Mouse (Mus musculus) limb, embryonic 11.5 days (tissue): ENCODE results near the gene Dock1. TPM values are rescaled to one million over a fixed set of nuclear protein-coding genes. Genes with fewer than 3 reads are reported as not detected.

Source experiments
- ATAC-seq: fragments of 200-750 bp; cut with Nextera tagmentation; 2 replicates; pipeline ENCODE4 v1.8.0; 2017; ENCODE audit warnings: low read depth; ENCODE audit not compliant: insufficient number of reproducible peaks, low FRiP score, low TSS enrichment
- DNase-seq: peaks from one replicate; pipeline ENCODE4 v3.0.0-alpha.2; 2015; ENCODE audit warnings: low spot score
- H3K27ac ChIP-seq: fragments of 300-500 bp; sonication (generic); replicated peaks from 2 replicates; pipeline ENCODE4 v1.5.1; 2014; ENCODE audit warnings: low read depth, mild to moderate bottlenecking, low read length
- H3K27me3 ChIP-seq: fragments of 300-500 bp; sonication (generic); 2 replicates; pipeline ENCODE4 v1.6.1; 2014; ENCODE audit warnings: mild to moderate bottlenecking, low read length, mixed read lengths; ENCODE audit not compliant: control insufficient read depth, insufficient read depth
- H3K36me3 ChIP-seq: fragments of 300-500 bp; sonication (generic); 2 replicates; pipeline ENCODE4 v1.6.1; 2014; ENCODE audit warnings: mild to moderate bottlenecking, low read length, moderate library complexity, mixed read lengths; ENCODE audit not compliant: control insufficient read depth, insufficient read depth
- H3K4me1 ChIP-seq: fragments of 300-500 bp; sonication (generic); 2 replicates; pipeline ENCODE4 v1.6.1; 2014; ENCODE audit warnings: low read length, mixed read lengths; ENCODE audit not compliant: control insufficient read depth, insufficient read depth
- H3K4me2 ChIP-seq: fragments of 300-500 bp; sonication (generic); 2 replicates; pipeline ENCODE4 v1.6.1; 2014; ENCODE audit warnings: low read depth, mild to moderate bottlenecking, moderate library complexity; ENCODE audit not compliant: severe bottlenecking
- H3K4me3 ChIP-seq: fragments of 300-500 bp; sonication (generic); 2 replicates; pipeline ENCODE4 v1.5.1; 2014; ENCODE audit warnings: low read depth, low read length
- H3K9ac ChIP-seq: fragments of 300-500 bp; sonication (generic); 2 replicates; pipeline ENCODE4 v1.6.1; 2014; ENCODE audit warnings: mild to moderate bottlenecking, low read length
- H3K9me3 ChIP-seq: fragments of 300-500 bp; sonication (generic); 2 replicates; pipeline ENCODE4 v1.6.1; 2016; ENCODE audit warnings: low read length; ENCODE audit not compliant: control insufficient read depth
- WGBS: fragments of 180-500 bp; shearing (Covaris S2); extraction: QIAGEN DNeasy Blood & Tissue Kit; methylation state at CpG from one replicate; pipeline ENCODE4 v1.1.7; 2014; 5-methylcytosine and 5-hydroxymethylcytosine counted together
- polyA plus RNA-seq: library from polyadenylated mRNA; unstranded; fragments of >200 nt; fragmentation: Nextera tagmentation; extraction: Ambion mirVana; gene quantifications from 2 replicates; pipeline ENCODE4 v1.2.1, GENCODE M21; 2014

The Dock1 gene
- polyA plus RNA-seq, 1 experiment from 2014 or later, result 42.7 TPM

DNA sequence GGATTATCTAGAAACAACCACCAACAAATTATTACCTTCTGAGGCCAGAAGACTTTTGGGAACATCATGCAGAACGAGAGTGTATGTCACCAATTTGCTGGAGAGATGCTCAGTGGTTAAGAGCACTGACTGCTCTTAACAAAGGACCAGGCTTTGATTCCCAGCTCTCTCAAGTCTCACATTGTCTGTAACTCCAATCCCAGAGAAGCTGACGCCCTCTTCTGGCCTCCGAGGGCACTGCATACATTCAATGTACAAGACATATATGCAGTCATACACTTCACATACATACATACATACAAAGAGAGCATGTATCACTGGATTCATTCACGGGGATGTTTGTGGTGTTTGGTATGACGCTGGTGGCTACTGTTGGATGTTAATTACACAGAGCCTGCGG, 271.4 kb downstream of the Dock1 start:
- Histone ChIP-seq H3K4me1 (peaks cover 5% of the 10 kb centered on the region; the same call in 1 of the 2 replicates), H3K27ac (no peak overlapping the region), H3K9me3 (no peaks in the 10 kb centered on the region), H3K36me3 (no peaks in the 10 kb centered on the region; the same call in 1 of the 2 replicates), H3K9ac (no peak overlapping the region), H3K4me3 (no peak overlapping the region), H3K4me2 (no peak overlapping the region), H3K27me3 (peaks cover 5% of the 10 kb centered on the region)
- DNase-seq (no peak), ATAC-seq (no peak)
- 93% methylated on average over 6 of the region's 6 CpGs for WGBS

DNA sequence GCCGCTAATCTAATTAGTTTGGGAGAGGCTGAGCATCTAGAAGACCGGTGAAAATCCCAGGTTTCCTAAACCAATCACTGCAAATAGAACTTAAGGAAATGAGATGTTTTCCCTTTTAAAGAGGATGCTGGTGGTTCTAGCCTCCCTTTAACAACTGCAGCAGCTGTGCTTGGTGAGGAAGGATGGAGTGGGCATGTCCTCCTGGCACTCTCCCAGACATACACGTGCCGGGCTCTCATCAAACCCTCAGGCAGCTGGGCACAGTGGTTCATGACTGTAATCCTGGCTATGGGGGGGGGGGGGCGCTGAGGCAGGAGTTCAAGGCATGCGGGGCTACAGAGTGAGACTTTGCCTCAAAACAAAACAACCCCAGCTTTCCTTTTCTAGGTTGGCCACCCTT, 272.6 kb downstream of the Dock1 start:
- Histone ChIP-seq H3K27me3 (no peaks in the 10 kb centered on the region), H3K9me3 (no peaks in the 10 kb centered on the region), H3K4me2 (no peak overlapping the region), H3K4me1 (peaks cover 5% of the 10 kb centered on the region; the same call in 1 of the 2 replicates), H3K4me3 (no peak overlapping the region), H3K36me3 (no peaks in the 10 kb centered on the region; the same call in 1 of the 2 replicates), H3K27ac (no peak overlapping the region), H3K9ac (no peak overlapping the region)
- DNase-seq (no peak), ATAC-seq (no peak)
- 75% methylated on average over 6 of the region's 6 CpGs for WGBS

DNA sequence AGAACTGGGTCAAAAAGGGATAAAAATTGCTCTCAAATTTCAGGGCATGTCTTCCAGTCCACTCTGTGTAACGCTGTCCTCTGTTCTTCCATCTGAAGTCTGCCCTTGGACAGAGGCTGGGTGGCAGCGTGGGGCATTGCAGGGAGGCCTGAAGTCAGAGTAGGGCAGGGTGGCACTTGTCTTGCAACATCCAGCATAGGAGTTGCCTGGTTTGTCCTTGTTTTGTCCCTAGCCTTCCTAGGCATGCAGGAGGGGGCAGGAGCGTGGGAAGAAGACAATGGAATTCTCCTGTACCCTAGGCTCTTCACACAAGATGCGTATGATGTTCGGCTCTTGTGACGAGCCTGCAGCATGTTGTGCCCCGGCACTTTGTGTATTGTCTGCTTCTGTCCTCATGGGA, 273.2 kb downstream of the Dock1 start:
- H3K4me1 ChIP-seq, result peaks cover 1% of the 10 kb centered on the region; the same call in 1 of the 2 replicates
- no peak overlapping the region for H3K9ac ChIP-seq
- no peak overlapping the region for H3K4me3 ChIP-seq
- 88% methylated on average over 7 of the region's 7 CpGs for WGBS
- H3K9me3 ChIP-seq, result no peaks in the 10 kb centered on the region
- H3K27ac ChIP-seq, result no peak overlapping the region
- ATAC-seq, result no peak
- H3K27me3 ChIP-seq, result no peaks in the 10 kb centered on the region
- no peaks in the 10 kb centered on the region; the same call in 1 of the 2 replicates for H3K36me3 ChIP-seq
- no peak for DNase-seq
- H3K4me2 ChIP-seq, result no peak overlapping the region

DNA sequence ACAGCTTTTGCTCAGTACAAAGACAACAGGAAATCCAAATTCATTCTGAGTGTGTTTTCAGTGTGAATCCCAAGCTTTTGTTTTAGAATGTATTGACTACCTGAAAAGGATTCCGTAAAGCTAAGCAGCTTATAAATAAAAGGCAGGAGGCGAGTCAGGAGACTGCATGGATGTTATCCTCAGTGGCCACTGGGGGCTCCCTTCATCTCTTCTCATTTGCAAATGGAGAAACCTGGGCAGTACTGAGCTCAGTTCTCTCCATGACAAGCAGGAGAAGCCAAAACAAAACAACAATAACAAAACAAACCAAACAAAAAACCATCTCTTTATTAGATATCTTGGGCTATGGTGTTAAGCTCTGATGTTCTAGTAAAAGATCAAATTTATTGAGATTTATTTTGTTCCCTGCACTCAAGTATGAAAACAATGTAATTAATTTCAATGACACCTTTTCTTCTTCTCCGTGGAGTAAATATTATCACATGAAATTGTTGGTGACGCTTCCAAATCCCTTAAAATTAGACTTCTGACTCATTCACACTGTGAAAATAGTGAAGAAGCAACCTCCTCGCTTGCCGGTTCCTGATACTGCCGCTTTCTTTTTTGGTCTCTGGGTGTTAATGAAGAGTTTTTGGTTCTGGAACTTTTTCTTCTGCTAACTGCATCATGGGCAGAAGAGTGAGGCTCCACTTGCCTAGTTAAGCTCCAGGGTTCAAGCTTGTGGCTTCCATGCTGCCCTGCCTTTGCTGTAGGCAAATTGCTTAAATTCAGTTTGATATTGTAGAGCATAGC, 275.7 kb downstream of the Dock1 start:
- peak; percentile 26 for DNase-seq
- Histone ChIP-seq H3K36me3 (no peaks in the 10 kb centered on the region; the same call in 1 of the 2 replicates), H3K4me2 (no peak overlapping the region), H3K4me1 (no peaks in the 10 kb centered on the region), H3K9ac (no peak overlapping the region), H3K27ac (no peak overlapping the region), H3K4me3 (no peak overlapping the region), H3K9me3 (no peaks in the 10 kb centered on the region), H3K27me3 (no peaks in the 10 kb centered on the region)
- ATAC-seq, result no peak
- 87% methylated on average over 7 of the region's 7 CpGs for WGBS

DNA sequence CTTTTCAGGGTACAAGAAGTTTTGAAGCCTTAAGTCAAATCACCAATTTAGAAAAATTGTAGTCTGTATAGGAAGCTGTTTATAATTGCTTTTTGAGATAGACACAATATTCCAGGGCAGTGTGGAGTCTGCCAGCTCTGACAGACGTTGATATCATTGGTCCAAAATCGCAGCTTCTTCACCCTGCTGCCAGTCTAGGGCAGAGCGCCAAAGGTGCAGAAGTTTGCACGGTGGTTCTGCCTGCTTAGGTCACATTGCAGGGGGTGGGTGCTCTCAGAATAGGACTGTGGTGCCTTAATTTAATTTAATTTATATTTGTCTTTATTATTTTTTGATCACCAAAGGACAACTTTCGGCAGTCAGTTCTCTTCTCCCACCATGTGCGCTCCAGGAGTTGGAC, 288.6 kb downstream of the Dock1 start:
- Histone ChIP-seq H3K27me3 (no peaks in the 10 kb centered on the region), H3K9ac (no peak overlapping the region), H3K4me3 (no peak overlapping the region), H3K27ac (no peak overlapping the region), H3K4me1 (no peaks in the 10 kb centered on the region), H3K4me2 (no peak overlapping the region), H3K9me3 (no peaks in the 10 kb centered on the region), H3K36me3 (no peaks in the 10 kb centered on the region)
- WGBS, result 94% methylated on average over 6 of the region's 6 CpGs
- no peak for ATAC-seq
- DNase-seq, result no peak

DNA sequence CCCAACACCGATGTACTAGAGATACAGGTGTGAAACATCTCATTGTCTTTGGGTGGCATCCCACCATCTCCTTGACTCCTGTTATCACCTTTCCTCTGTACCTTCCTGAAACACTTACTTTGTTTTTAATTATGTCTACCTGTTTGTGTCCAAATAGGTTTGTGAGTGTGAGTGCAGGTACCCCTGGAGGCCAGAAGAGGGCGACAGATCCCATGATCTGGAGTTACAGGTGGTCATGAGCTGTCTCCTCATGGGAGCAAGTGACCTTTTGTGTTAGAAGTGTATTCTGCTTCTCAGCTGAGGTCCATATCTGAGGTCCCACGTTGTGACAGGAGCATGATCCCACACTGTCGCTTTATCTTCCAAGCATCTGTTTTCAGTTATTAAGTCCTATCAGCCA, 290.4 kb downstream of the Dock1 start:
- Histone ChIP-seq H3K36me3 (no peaks in the 10 kb centered on the region), H3K4me3 (no peak overlapping the region), H3K4me2 (no peak overlapping the region), H3K27me3 (no peaks in the 10 kb centered on the region), H3K9ac (no peak overlapping the region), H3K9me3 (no peaks in the 10 kb centered on the region), H3K4me1 (no peaks in the 10 kb centered on the region), H3K27ac (no peak overlapping the region)
- DNase-seq, result peak; percentile 38
- WGBS, result 55% methylated on average over 4 of the region's 4 CpGs
- ATAC-seq, result no peak

DNA sequence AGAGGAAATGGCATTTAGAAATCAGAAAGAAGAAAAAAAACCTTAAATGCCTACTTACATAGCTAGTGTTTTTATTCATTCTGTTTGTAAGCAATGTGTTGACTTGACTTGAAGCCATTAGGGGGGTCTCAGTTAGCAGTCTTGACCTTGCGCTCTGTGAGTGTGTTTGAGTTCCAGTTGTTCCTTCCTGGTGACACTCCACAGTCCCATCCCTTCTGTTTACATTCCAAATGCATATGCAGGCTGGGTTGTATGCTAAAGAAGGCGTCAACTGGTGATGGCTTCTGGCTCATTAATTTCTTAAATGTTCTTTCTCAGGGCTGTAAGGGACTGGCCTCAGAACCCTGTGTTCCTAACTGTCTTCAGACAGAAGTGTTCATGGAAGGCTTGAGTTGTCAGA, 291.2 kb downstream of the Dock1 start:
- H3K4me2 ChIP-seq, result no peak overlapping the region
- no peak for ATAC-seq
- no peak overlapping the region for H3K27ac ChIP-seq
- DNase-seq, result no peak
- H3K9ac ChIP-seq, result no peak overlapping the region
- no peaks in the 10 kb centered on the region for H3K4me1 ChIP-seq
- no peaks in the 10 kb centered on the region for H3K36me3 ChIP-seq
- 88% methylated on average over 2 of the region's 2 CpGs for WGBS
- H3K27me3 ChIP-seq, result no peaks in the 10 kb centered on the region
- no peak overlapping the region for H3K4me3 ChIP-seq
- H3K9me3 ChIP-seq, result no peaks in the 10 kb centered on the region

DNA sequence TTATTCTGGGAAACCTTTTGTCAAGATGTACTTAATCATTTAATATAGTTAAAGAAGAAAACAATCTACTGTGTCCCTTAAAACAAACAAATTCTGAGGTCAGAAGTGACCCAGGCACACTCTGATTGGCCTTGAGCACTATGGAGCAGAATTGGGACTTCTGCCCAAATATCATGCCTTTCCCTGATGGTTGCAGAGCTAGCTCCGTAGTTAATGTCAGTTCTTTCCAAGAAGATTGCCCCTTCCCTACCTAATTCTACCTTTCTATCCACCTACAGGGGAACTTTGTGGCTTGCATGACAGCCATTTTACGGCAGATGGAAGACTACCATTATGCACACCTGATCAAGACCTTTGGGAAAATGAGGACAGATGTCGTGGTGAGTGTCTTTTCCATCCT, 319.8 kb downstream of the Dock1 start:
- 84% methylated on average over 3 of the region's 3 CpGs for WGBS

DNA sequence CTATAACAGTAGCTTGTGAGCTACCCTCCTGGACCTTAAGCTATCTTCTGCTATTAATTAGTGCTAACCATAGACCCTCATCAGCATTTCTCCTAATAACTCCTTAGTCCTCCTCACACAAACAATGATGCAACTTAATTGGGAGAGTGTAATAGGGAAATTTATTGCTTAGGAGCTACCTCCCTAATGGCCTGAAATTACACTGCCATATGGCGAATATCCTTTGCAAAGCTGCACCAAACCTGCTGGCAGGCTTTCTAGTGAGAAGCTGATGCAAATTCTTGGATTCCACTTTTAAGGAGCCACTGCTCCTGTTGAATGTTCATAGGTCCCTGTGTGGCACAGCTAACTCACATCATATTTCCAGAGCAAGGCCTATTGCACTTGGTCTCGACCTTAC, 320.5 kb downstream of the Dock1 start:
- WGBS, result 52% methylated on average over 2 of the region's 2 CpGs
- H3K27ac ChIP-seq, result no peak overlapping the region
- H3K4me2 ChIP-seq, result no peak overlapping the region
- DNase-seq (no peak), ATAC-seq (no peak)
- H3K36me3 ChIP-seq, result no peaks in the 10 kb centered on the region
- H3K9ac ChIP-seq, result no peak overlapping the region
- H3K4me1 ChIP-seq, result no peaks in the 10 kb centered on the region
- H3K4me3 ChIP-seq, result no peak overlapping the region
- H3K9me3 ChIP-seq, result no peaks in the 10 kb centered on the region
- H3K27me3 ChIP-seq, result no peaks in the 10 kb centered on the region

More for the DNA sequence above, 319.8 kb downstream of the Dock1 start:
- H3K27me3 ChIP-seq, result no peaks in the 10 kb centered on the region
- H3K27ac ChIP-seq, result no peak overlapping the region
- no peak for ATAC-seq
- no peaks in the 10 kb centered on the region for H3K9me3 ChIP-seq
- H3K4me2 ChIP-seq, result no peak overlapping the region
- H3K9ac ChIP-seq, result no peak overlapping the region
- no peaks in the 10 kb centered on the region for H3K4me1 ChIP-seq
- no peak overlapping the region for H3K4me3 ChIP-seq
- no peaks in the 10 kb centered on the region for H3K36me3 ChIP-seq
- no peak for DNase-seq
